Mouse (Mus musculus): ENCODE data around the gene Fah.

DNA sequence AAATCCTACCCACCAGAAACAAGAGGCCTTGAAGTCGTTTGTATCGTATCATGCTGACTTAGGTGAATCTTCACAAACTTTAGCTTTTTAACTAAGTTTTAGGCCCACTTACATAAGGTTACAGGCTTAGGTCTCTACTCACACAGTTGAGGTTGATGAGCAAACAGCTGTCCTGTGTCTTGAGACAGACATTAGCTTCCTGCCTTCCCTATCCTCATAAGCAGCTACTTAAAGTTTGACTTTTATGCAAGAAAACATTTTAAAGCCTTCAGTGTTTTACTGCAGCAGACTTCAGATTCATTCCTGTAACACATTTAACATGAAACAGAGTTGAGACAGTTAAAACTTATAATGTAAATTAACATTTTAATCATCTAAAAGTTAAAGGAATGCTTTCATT is 46.2 kb upstream of the Fah start:
- TF ChIP-seq CTCF (IDR thresholded peaks at IDR 0.05; ENCODE audit: control insufficient read depth, insufficient read depth, insufficient replicate concordance, low read depth, low read length) (no peak), POLR2A (IDR thresholded peaks at IDR 0.05; ENCODE audit: control insufficient read depth, low read depth, low read length) (no peak)

Data from testis, adult 2 months (tissue).